Mouse (Mus musculus) limb, embryonic 14.5 days (tissue): ENCODE measurements around the gene Gm27029. TPM values are rescaled to one million over a fixed set of nuclear protein-coding genes. Genes with fewer than 3 reads are reported as not detected.
"Not testable (repeated sequence)": the region's sequence is repeated elsewhere in the genome, so short reads cannot be mapped to it uniquely, and the experiment has no call there.

Experiments
- ATAC-seq: fragments of 200-750 bp; cut with Nextera tagmentation; 2 replicates; pipeline ENCODE4 v1.8.0; 2017; ENCODE audit warnings: low read depth, moderate number of reproducible peaks, moderate TSS enrichment; ENCODE audit not compliant: low FRiP score
- DNase-seq: peaks from one replicate; pipeline ENCODE4 v3.0.0-alpha.2; 2015; ENCODE audit warnings: low spot score
- H3K27ac ChIP-seq: fragments of 300-500 bp; sonication (generic); replicated peaks from 2 replicates; pipeline ENCODE4 v1.5.1; 2014; ENCODE audit warnings: low read depth, mild to moderate bottlenecking, low read length, moderate library complexity, mixed read lengths
- H3K27me3 ChIP-seq: fragments of 300-500 bp; sonication (generic); 2 replicates; pipeline ENCODE4 v1.6.1; 2014; ENCODE audit warnings: low read length, mixed read lengths; ENCODE audit not compliant: control insufficient read depth, insufficient read depth
- H3K36me3 ChIP-seq: fragments of 300-500 bp; sonication (generic); 2 replicates; pipeline ENCODE4 v1.6.1; 2014; ENCODE audit warnings: mild to moderate bottlenecking, low read length, moderate library complexity, mixed read lengths; ENCODE audit not compliant: control insufficient read depth, insufficient read depth
- H3K4me1 ChIP-seq: fragments of 300-500 bp; sonication (generic); 2 replicates; pipeline ENCODE4 v1.6.1; 2014; ENCODE audit warnings: antibody characterized with exemption, low read length, mixed read lengths; ENCODE audit not compliant: control insufficient read depth, insufficient read depth
- H3K4me2 ChIP-seq: fragments of 300-500 bp; sonication (generic); replicated peaks from 2 replicates; pipeline ENCODE4 v1.6.1; 2014; ENCODE audit warnings: low read depth, mild to moderate bottlenecking, low read length, moderate library complexity; ENCODE audit not compliant: severe bottlenecking
- H3K4me3 ChIP-seq: fragments of 300-500 bp; sonication (generic); replicated peaks from 2 replicates; pipeline ENCODE4 v1.5.1; 2014; ENCODE audit warnings: low read length
- H3K9ac ChIP-seq: fragments of 300-500 bp; sonication (generic); 2 replicates; pipeline ENCODE4 v1.6.1; 2014; ENCODE audit warnings: mild to moderate bottlenecking, low read depth, low read length, moderate library complexity; ENCODE audit not compliant: severe bottlenecking
- H3K9me3 ChIP-seq: fragments of 300-500 bp; sonication (generic); 2 replicates; pipeline ENCODE4 v1.6.1; 2016; ENCODE audit warnings: low read length; ENCODE audit not compliant: control insufficient read depth
- POLR2A ChIP-seq: fragments of 200-500 bp; IDR thresholded peaks from 2 replicates; pipeline ENCODE4 v1.8.0; 2012; ENCODE audit warnings: inconsistent platforms, mild to moderate bottlenecking, moderate library complexity, borderline replicate concordance; ENCODE audit not compliant: insufficient read depth, insufficient read length; ENCODE audit errors: extremely low read depth
- WGBS: fragments of 180-500 bp; shearing (Covaris S2); extraction: QIAGEN DNeasy Blood & Tissue Kit; methylation state at CpG from one replicate; pipeline ENCODE4 v1.1.7; 2014; 5-methylcytosine and 5-hydroxymethylcytosine counted together
- polyA plus RNA-seq, 2 experiments: library from polyadenylated mRNA; depleted of rRNA in 1 of 2; stranded (reverse) in 1 of 2; unstranded in 1 of 2; fragments of >200 nt; fragmentation: Nextera tagmentation in 1 of 2; extraction: Ambion mirVana in 1 of 2; gene quantifications; 2 replicates each; pipeline versions ENCODE4 v1.2.1 to v1.2.3; 2012 to 2014

Gene Gm27029
- polyA plus RNA-seq, 2 experiments: 4.2 to 12.1 TPM

DNA sequence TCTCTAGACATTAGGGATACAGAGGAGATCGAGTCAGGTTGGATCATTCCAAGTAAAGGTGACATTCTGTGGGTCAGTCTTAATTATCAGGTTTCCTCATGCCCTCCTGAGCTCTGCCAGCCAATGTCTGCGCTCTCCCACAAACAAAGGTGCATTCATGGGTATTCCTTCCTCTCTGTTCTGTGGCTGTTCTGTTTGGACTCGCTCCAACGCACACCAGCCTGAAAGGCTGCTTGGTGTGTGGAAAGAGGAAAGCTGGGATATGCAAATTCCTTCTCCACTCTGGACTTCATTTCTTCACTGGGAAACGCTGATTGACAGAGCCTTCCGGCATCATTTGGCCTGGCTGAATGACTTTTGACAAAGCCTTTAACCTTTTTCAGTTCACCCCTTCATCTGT is 30.1 kb upstream of the Gm27029 start:
- Histone ChIP-seq H3K9me3 (no peaks in the 10 kb centered on the region), H3K4me1 (no peaks in the 10 kb centered on the region), H3K27ac (no peak overlapping the region), H3K36me3 (peaks cover 22% of the 10 kb centered on the region), H3K4me3 (no peak overlapping the region), H3K9ac (no peak overlapping the region), H3K27me3 (no peaks in the 10 kb centered on the region), H3K4me2 (no peak overlapping the region)
- no peak for TF ChIP-seq POLR2A
- 64% methylated on average over 6 of the region's 6 CpGs for WGBS
- no peak for DNase-seq
- ATAC-seq: no peak

DNA sequence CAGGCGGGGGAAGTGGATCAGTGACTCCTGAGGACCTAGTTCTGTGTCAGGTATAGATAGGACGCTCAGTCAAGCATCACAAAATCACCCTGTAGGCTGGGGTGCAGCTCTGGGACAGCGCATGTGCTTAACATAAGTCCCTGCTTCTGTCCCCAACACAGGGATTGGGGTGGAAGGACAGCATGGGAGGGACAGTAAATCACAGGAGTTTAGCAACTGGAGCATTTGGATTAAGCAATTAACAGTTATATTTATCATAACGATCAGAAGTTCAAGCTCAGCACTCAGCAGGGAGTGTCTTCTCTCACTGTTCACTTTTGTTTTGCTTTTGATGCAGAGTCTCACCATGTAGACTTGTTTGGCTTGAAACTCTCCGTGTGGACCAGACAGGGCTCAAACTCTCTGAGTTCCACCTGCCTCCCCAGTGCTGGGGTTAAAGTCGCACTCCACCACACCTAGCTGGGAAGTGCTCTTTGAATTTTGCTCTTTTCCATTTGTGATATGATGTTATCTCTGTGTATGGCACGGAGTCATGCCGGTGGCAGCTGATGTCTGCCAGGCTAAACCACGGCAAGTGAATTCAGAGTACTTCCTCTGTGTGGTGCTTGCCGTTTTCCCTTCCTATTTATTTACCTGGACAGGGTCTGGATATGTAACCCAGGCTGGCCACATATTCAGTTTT is 27.6 kb upstream of the Gm27029 start:
- Histone ChIP-seq H3K4me3 (no peak overlapping the region), H3K27ac (no peak overlapping the region), H3K4me1 (no peaks in the 10 kb centered on the region; the same call in 1 of the 2 replicates), H3K27me3 (no peaks in the 10 kb centered on the region), H3K9me3 (no peaks in the 10 kb centered on the region), H3K9ac (no peak overlapping the region), H3K36me3 (peaks cover 4% of the 10 kb centered on the region; the same call in 1 of the 2 replicates), H3K4me2 (no peak overlapping the region)
- TF ChIP-seq POLR2A: no peak
- 75% methylated on average over 10 of the region's 10 CpGs for WGBS
- ATAC-seq: no peak
- no peak for DNase-seq

DNA sequence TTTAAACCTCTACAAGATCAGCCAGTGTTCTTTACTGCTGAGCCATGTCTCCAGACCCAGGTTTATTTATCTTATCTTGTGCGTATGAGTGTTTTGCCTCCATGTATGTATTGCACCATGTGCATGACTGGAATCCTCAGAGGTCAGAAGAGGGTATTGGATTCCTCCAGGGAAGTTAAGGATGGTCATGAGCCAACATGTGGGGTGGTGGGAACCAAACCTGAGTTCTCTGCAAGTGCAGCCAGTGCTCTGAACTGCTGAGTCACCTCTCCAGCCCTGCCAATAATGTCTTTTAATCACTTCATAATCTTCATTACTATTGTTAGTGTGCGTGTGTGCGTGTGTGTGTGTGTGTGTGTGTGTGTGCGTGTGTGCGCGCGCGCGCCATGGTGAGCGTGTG is 26.9 kb upstream of the Gm27029 start:
- no peak overlapping the region for H3K4me2 ChIP-seq
- peaks cover under 1% of the 10 kb centered on the region; the same call in 1 of the 2 replicates for H3K36me3 ChIP-seq
- no peak for TF ChIP-seq POLR2A
- H3K9ac ChIP-seq: no peak overlapping the region
- H3K4me1 ChIP-seq: no peaks in the 10 kb centered on the region; the same call in 1 of the 2 replicates
- ATAC-seq (no peak), DNase-seq (no peak)
- no peaks in the 10 kb centered on the region for H3K9me3 ChIP-seq
- no peak overlapping the region for H3K27ac ChIP-seq
- no peak overlapping the region for H3K4me3 ChIP-seq
- WGBS: 94% methylated on average over 10 of the region's 10 CpGs
- no peaks in the 10 kb centered on the region for H3K27me3 ChIP-seq

DNA sequence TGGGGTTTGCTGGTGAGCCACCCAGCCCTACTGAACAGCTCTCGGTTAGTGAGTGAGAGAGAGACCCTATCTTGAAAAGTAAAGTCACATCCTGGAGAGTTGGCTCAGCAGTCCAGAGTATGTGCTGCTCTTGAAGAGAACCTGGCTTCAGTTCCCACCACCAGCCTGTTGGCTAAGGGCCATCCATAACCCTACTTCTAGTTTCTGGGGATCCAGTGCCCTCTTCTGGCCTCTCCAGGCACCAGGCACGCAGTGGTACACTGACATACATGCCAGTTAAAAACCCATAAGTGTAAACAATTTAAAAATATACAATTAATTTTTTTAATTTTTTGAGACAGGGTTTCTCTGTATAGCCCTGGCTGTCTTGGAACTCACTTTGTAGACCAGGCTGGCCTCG is 25.8 kb upstream of the Gm27029 start:
- TF ChIP-seq POLR2A: no peak
- Histone ChIP-seq H3K9ac (no peak overlapping the region), H3K27ac (no peak overlapping the region), H3K27me3 (no peaks in the 10 kb centered on the region), H3K4me3 (no peak overlapping the region), H3K4me1 (no peaks in the 10 kb centered on the region; the same call in 1 of the 2 replicates), H3K4me2 (no peak overlapping the region), H3K36me3 (peaks cover 7% of the 10 kb centered on the region), H3K9me3 (no peaks in the 10 kb centered on the region)
- 76% methylated on average over 2 of the region's 3 CpGs for WGBS
- no peak for ATAC-seq
- DNase-seq: no peak

DNA sequence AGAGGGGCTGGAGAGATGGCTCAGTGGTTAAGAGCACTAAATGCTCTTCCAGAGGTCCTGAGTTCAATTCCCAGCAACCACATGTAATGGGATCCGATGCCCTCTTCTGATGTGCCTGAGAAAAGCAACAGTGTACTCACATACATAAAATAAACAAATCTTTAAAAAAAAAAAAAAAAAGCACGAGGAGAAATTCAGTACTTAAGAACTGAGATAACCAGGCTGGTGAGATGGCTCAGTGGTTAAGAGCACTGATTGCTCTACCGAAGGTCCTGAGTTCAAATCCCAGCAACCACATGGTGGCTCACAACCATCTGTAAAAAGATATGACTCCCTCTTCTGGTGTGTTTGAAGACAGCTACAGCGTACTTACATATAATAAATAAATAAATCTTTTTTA is 25.0 kb upstream of the Gm27029 start:
- not testable (repeated sequence) for H3K27ac ChIP-seq, H3K9me3 ChIP-seq, H3K9ac ChIP-seq, H3K4me2 ChIP-seq, H3K4me1 ChIP-seq, H3K27me3 ChIP-seq, ATAC-seq, H3K4me3 ChIP-seq, DNase-seq
- peaks cover 14% of the 10 kb centered on the region for H3K36me3 ChIP-seq
- WGBS: 89% methylated on average over 4 of the region's 4 CpGs
